Mouse (Mus musculus): ENCODE measurements around the gene Aktip.

- no peak for TF ChIP-seq EP300 (IDR thresholded peaks at IDR 0.05; ENCODE audit: low read depth)
- TF ChIP-seq CTCF (IDR thresholded peaks at IDR 0.05; ENCODE audit: low read depth) = no peak
Measured at GRCm38 (mm10) chr8:91194081-91194480, 5.7 kb downstream of the Aktip start.
